Mouse (Mus musculus) kidney, adult 18-20 months (tissue): Measurements from ENCODE around the gene Smim20.
A peak's percentile ranks its signal among the peaks of the same experiment; 100 is the strongest.

Source experiments
- DNase-seq: peaks from one replicate; pipeline ENCODE4 v3.0.0; 2021

Smim20 gene

GRCm38 (mm10) chr5:53314404-53315167 is 47.7 kb downstream of the Smim20 start:
- no peak for DNase-seq

- DNase-seq = no peak
These were observed 48.9 kb downstream of the Smim20 start for GRCm38 (mm10) chr5:53315829-53316228.

GRCm38 (mm10) chr5:53317396-53317795 is 50.5 kb downstream of the Smim20 start:
- DNase-seq = no peak

GRCm38 (mm10) chr5:53317885-53318466 is 51.1 kb downstream of the Smim20 start:
- DNase-seq = no peak

- no peak for DNase-seq
These were observed 53.4 kb downstream of the Smim20 start for GRCm38 (mm10) chr5:53320331-53320730.

GRCm38 (mm10) chr5:53321901-53322300 is 55.0 kb downstream of the Smim20 start:
- DNase-seq = no peak

- DNase-seq = no peak
These were observed 55.6 kb downstream of the Smim20 start for GRCm38 (mm10) chr5:53322471-53322870.

- no peak for DNase-seq
These were observed 56.2 kb downstream of the Smim20 start for GRCm38 (mm10) chr5:53323121-53323520.

GRCm38 (mm10) chr5:53324256-53324655 is 57.4 kb downstream of the Smim20 start:
- DNase-seq = no peak

GRCm38 (mm10) chr5:53324791-53325190 is 57.9 kb downstream of the Smim20 start:
- DNase-seq = no peak

GRCm38 (mm10) chr5:53326023-53326422 is 59.1 kb downstream of the Smim20 start:
- peak; percentile 60 for DNase-seq

GRCm38 (mm10) chr5:53326491-53326890 is 59.6 kb downstream of the Smim20 start:
- DNase-seq = no peak
